Mouse (Mus musculus) spleen, embryonic (tissue): ENCODE data around the gene Tigd4.
"Not testable (repeated sequence)": the region's sequence is repeated elsewhere in the genome, so short reads cannot be mapped to it uniquely, and the experiment has no call there.

ENCODE experiments used
- CTCF ChIA-PET: fragments of 350-600 bp; sonication (Branson Sonifier 250); formaldehyde crosslinking; loops from one replicate; lab custom pipeline; 2022; lab: Charles Lee

Gene Tigd4

GRCm38 (mm10) chr3:84593274-84593673 lies at the start of gene Tigd4:
Gene Tigd4, plus strand, starts transcription at chr3:84593574.
- CTCF ChIA-PET: no interaction called here

- CTCF ChIA-PET: interaction anchor here (1.1 kb wide), 1 partner anchor 195 kb away, joined by 4 read pairs; no protein-coding TSS in a partner anchor
These were observed 46.2 kb upstream of the Tigd4 start for GRCm38 (mm10) chr3:84547177-84547576.

- CTCF ChIA-PET: interaction anchor here (0.6 kb wide), 1 partner anchor 74 kb away, joined by 4 read pairs; no protein-coding TSS in a partner anchor
These were observed 37.6 kb upstream of the Tigd4 start for GRCm38 (mm10) chr3:84555780-84556179.

GRCm38 (mm10) chr3:84558301-84558700 lies 35.1 kb upstream of the Tigd4 start:
- CTCF ChIA-PET: no interaction called here

- CTCF ChIA-PET: not testable (repeated sequence)
These were observed 30.5 kb upstream of the Tigd4 start for GRCm38 (mm10) chr3:84562911-84563310.

GRCm38 (mm10) chr3:84563415-84563814 lies 30.0 kb upstream of the Tigd4 start:
- CTCF ChIA-PET: no interaction called here

- CTCF ChIA-PET: no interaction called here
These were observed 24.8 kb upstream of the Tigd4 start for GRCm38 (mm10) chr3:84568540-84568939.

- CTCF ChIA-PET: no interaction called here
These were observed 23.8 kb upstream of the Tigd4 start for GRCm38 (mm10) chr3:84569587-84569986.

- CTCF ChIA-PET: no interaction called here
These were observed 22.9 kb upstream of the Tigd4 start for GRCm38 (mm10) chr3:84570501-84570900.

- CTCF ChIA-PET: interaction anchor here (0.6 to 1.1 kb wide), 2 partner anchors 262 to 510 kb away, joined by 3 to 10 read pairs; no protein-coding TSS in a partner anchor
These were observed 12.7 kb upstream of the Tigd4 start for GRCm38 (mm10) chr3:84580716-84581115.

- CTCF ChIA-PET: no interaction called here
These were observed 11.7 kb upstream of the Tigd4 start for GRCm38 (mm10) chr3:84581696-84582022.

GRCm38 (mm10) chr3:84582023-84582912 lies 11.1 kb upstream of the Tigd4 start, which contains the start of gene Arfip1:
Gene Arfip1, minus strand, starts transcription at chr3:84582625.
- CTCF ChIA-PET: no interaction called here

GRCm38 (mm10) chr3:84582913-84583276 lies 10.5 kb upstream of the Tigd4 start:
- CTCF ChIA-PET: no interaction called here

GRCm38 (mm10) chr3:84586736-84587135 lies 6.6 kb upstream of the Tigd4 start:
- CTCF ChIA-PET: no interaction called here

GRCm38 (mm10) chr3:84594894-84595676 lies 1.7 kb downstream of the Tigd4 start:
- CTCF ChIA-PET: interaction anchor here (0.5 kb wide), 1 partner anchor 733 kb away, joined by 5 read pairs; no protein-coding TSS in a partner anchor

GRCm38 (mm10) chr3:84595677-84596234 lies 2.4 kb downstream of the Tigd4 start:
- CTCF ChIA-PET: no interaction called here

GRCm38 (mm10) chr3:84597996-84598734 lies 4.8 kb downstream of the Tigd4 start:
- CTCF ChIA-PET: no interaction called here

- CTCF ChIA-PET: no interaction called here
These were observed 5.4 kb downstream of the Tigd4 start for GRCm38 (mm10) chr3:84598756-84599155.

GRCm38 (mm10) chr3:84601870-84602495 lies 8.6 kb downstream of the Tigd4 start:
- CTCF ChIA-PET: no interaction called here

GRCm38 (mm10) chr3:84602759-84603158 lies 9.4 kb downstream of the Tigd4 start:
- CTCF ChIA-PET: interaction anchor here (0.6 kb wide), 2 partner anchors 36 to 170 kb away, joined by 3 to 6 read pairs; no protein-coding TSS in a partner anchor

GRCm38 (mm10) chr3:84603212-84603611 lies 9.8 kb downstream of the Tigd4 start:
- CTCF ChIA-PET: interaction anchor here (0.6 kb wide), 2 partner anchors 36 to 170 kb away, joined by 3 to 6 read pairs; no protein-coding TSS in a partner anchor
